Mouse (Mus musculus): ENCODE results near the gene Efnb1.

GRCm38 (mm10) chrX:99164855-99165368 lies 29.0 kb downstream of the Efnb1 start:
- TF ChIP-seq CTCF (IDR thresholded peaks at IDR 0.05; ENCODE audit: low read depth) (no peak), EP300 (optimal IDR thresholded peaks at IDR 0.05) (no peak)
